Mouse (Mus musculus) limb, embryonic 11.5 days (tissue): Measurements from ENCODE around the gene Selenom. TPM values are rescaled to one million over a fixed set of nuclear protein-coding genes. Genes with fewer than 3 reads are reported as not detected.

ENCODE experiments used
- ATAC-seq: fragments of 200-750 bp; cut with Nextera tagmentation; 2 replicates; pipeline ENCODE4 v1.8.0; 2017; ENCODE audit warnings: low read depth; ENCODE audit not compliant: insufficient number of reproducible peaks, low FRiP score, low TSS enrichment
- DNase-seq: peaks from one replicate; pipeline ENCODE4 v3.0.0-alpha.2; 2015; ENCODE audit warnings: low spot score
- H3K27ac ChIP-seq: fragments of 300-500 bp; sonication (generic); replicated peaks from 2 replicates; pipeline ENCODE4 v1.5.1; 2014; ENCODE audit warnings: low read depth, mild to moderate bottlenecking, low read length
- H3K27me3 ChIP-seq: fragments of 300-500 bp; sonication (generic); 2 replicates; pipeline ENCODE4 v1.6.1; 2014; ENCODE audit warnings: mild to moderate bottlenecking, low read length, mixed read lengths; ENCODE audit not compliant: control insufficient read depth, insufficient read depth
- H3K36me3 ChIP-seq: fragments of 300-500 bp; sonication (generic); 2 replicates; pipeline ENCODE4 v1.6.1; 2014; ENCODE audit warnings: mild to moderate bottlenecking, low read length, moderate library complexity, mixed read lengths; ENCODE audit not compliant: control insufficient read depth, insufficient read depth
- H3K4me1 ChIP-seq: fragments of 300-500 bp; sonication (generic); 2 replicates; pipeline ENCODE4 v1.6.1; 2014; ENCODE audit warnings: low read length, mixed read lengths; ENCODE audit not compliant: control insufficient read depth, insufficient read depth
- H3K4me2 ChIP-seq: fragments of 300-500 bp; sonication (generic); 2 replicates; pipeline ENCODE4 v1.6.1; 2014; ENCODE audit warnings: low read depth, mild to moderate bottlenecking, moderate library complexity; ENCODE audit not compliant: severe bottlenecking
- H3K4me3 ChIP-seq: fragments of 300-500 bp; sonication (generic); 2 replicates; pipeline ENCODE4 v1.5.1; 2014; ENCODE audit warnings: low read depth, low read length
- H3K9ac ChIP-seq: fragments of 300-500 bp; sonication (generic); 2 replicates; pipeline ENCODE4 v1.6.1; 2014; ENCODE audit warnings: mild to moderate bottlenecking, low read length
- H3K9me3 ChIP-seq: fragments of 300-500 bp; sonication (generic); 2 replicates; pipeline ENCODE4 v1.6.1; 2016; ENCODE audit warnings: low read length; ENCODE audit not compliant: control insufficient read depth
- WGBS: fragments of 180-500 bp; shearing (Covaris S2); extraction: QIAGEN DNeasy Blood & Tissue Kit; methylation state at CpG from one replicate; pipeline ENCODE4 v1.1.7; 2014; 5-methylcytosine and 5-hydroxymethylcytosine counted together
- polyA plus RNA-seq: library from polyadenylated mRNA; unstranded; fragments of >200 nt; fragmentation: Nextera tagmentation; extraction: Ambion mirVana; gene quantifications from 2 replicates; pipeline ENCODE4 v1.2.1, GENCODE M21; 2014

Gene Selenom
- polyA plus RNA-seq, 1 experiment from 2014 or later, result 54.6 TPM

GRCm38 (mm10) chr11:3516859-3517845 is 2.7 kb downstream of the Selenom start:
- Histone ChIP-seq H3K4me2 (peak overlapping the region; percentile 70), H3K27ac (no peak overlapping the region), H3K4me3 (peak overlapping the region; percentile 30), H3K27me3 (peaks cover 26% of the 10 kb centered on the region), H3K9me3 (no peaks in the 10 kb centered on the region), H3K4me1 (peaks cover 12% of the 10 kb centered on the region; the same call in 1 of the 2 replicates), H3K36me3 (peaks cover 2% of the 10 kb centered on the region; the same call in 1 of the 2 replicates), H3K9ac (peak overlapping the region; percentile 27; the same call in 1 of the 2 replicates)
- 2% methylated on average over 50 of the region's 50 CpGs for WGBS
- DNase-seq, result peak; percentile 70
- no peak; the same call in 1 of the 2 replicates for ATAC-seq

GRCm38 (mm10) chr11:3517846-3518732 is 3.6 kb downstream of the Selenom start:
- Histone ChIP-seq H3K9ac (no peak overlapping the region), H3K4me3 (peak overlapping the region; percentile 30), H3K4me2 (peak overlapping the region; percentile 70), H3K9me3 (no peaks in the 10 kb centered on the region), H3K4me1 (peaks cover 12% of the 10 kb centered on the region; the same call in 1 of the 2 replicates), H3K27me3 (peaks cover 26% of the 10 kb centered on the region), H3K27ac (no peak overlapping the region), H3K36me3 (peaks cover 4% of the 10 kb centered on the region; the same call in 1 of the 2 replicates)
- ATAC-seq (no peak), DNase-seq (no peak)
- 69% methylated on average over 13 of the region's 13 CpGs for WGBS

- Histone ChIP-seq H3K9me3 (no peaks in the 10 kb centered on the region), H3K4me1 (peaks cover 12% of the 10 kb centered on the region; the same call in 1 of the 2 replicates), H3K36me3 (peaks cover 4% of the 10 kb centered on the region; the same call in 1 of the 2 replicates), H3K4me2 (no peak overlapping the region), H3K4me3 (no peak overlapping the region), H3K9ac (no peak overlapping the region), H3K27me3 (peaks cover 26% of the 10 kb centered on the region), H3K27ac (no peak overlapping the region)
- WGBS, result 67% methylated on average over 4 of the region's 4 CpGs
- DNase-seq (no peak), ATAC-seq (no peak)
Measured at GRCm38 (mm10) chr11:3519051-3519726, 4.7 kb downstream of the Selenom start.

GRCm38 (mm10) chr11:3519756-3520398 is 5.4 kb downstream of the Selenom start:
- Histone ChIP-seq H3K27ac (no peak overlapping the region), H3K4me3 (no peak overlapping the region), H3K4me2 (no peak overlapping the region), H3K9ac (no peak overlapping the region), H3K4me1 (peaks cover 12% of the 10 kb centered on the region; the same call in 1 of the 2 replicates), H3K9me3 (no peaks in the 10 kb centered on the region), H3K27me3 (peaks cover 26% of the 10 kb centered on the region), H3K36me3 (peaks cover 5% of the 10 kb centered on the region; the same call in 1 of the 2 replicates)
- DNase-seq (no peak), ATAC-seq (no peak)
- WGBS, result 83% methylated on average over 11 of the region's 11 CpGs

GRCm38 (mm10) chr11:3520919-3521318 is 6.4 kb downstream of the Selenom start:
- DNase-seq, result no peak
- no peak for ATAC-seq
- no peak overlapping the region for H3K27ac ChIP-seq

GRCm38 (mm10) chr11:3521339-3522224 is 7.1 kb downstream of the Selenom start:
- H3K9ac ChIP-seq, result no peak overlapping the region
- H3K27me3 ChIP-seq, result peaks cover 14% of the 10 kb centered on the region
- H3K36me3 ChIP-seq, result peaks cover 10% of the 10 kb centered on the region; the same call in 1 of the 2 replicates
- no peaks in the 10 kb centered on the region for H3K9me3 ChIP-seq
- WGBS, result 88% methylated on average over 23 of the region's 23 CpGs
- no peak overlapping the region for H3K27ac ChIP-seq
- H3K4me1 ChIP-seq, result peaks cover 10% of the 10 kb centered on the region; the same call in 1 of the 2 replicates
- no peak overlapping the region for H3K4me2 ChIP-seq
- H3K4me3 ChIP-seq, result no peak overlapping the region
- DNase-seq (no peak), ATAC-seq (no peak)

More at GRCm38 (mm10) chr11:3520919-3521318, 6.4 kb downstream of the Selenom start:
- Histone ChIP-seq H3K4me1 (peaks cover 10% of the 10 kb centered on the region; the same call in 1 of the 2 replicates), H3K27me3 (peaks cover 20% of the 10 kb centered on the region), H3K9me3 (no peaks in the 10 kb centered on the region), H3K36me3 (peaks cover 8% of the 10 kb centered on the region; the same call in 1 of the 2 replicates), H3K9ac (no peak overlapping the region), H3K4me3 (no peak overlapping the region), H3K4me2 (no peak overlapping the region)
- WGBS, result 73% methylated on average over 14 of the region's 14 CpGs
